ENCODE assay signal across 16 mouse cellular contexts in the genomic region with DNA sequence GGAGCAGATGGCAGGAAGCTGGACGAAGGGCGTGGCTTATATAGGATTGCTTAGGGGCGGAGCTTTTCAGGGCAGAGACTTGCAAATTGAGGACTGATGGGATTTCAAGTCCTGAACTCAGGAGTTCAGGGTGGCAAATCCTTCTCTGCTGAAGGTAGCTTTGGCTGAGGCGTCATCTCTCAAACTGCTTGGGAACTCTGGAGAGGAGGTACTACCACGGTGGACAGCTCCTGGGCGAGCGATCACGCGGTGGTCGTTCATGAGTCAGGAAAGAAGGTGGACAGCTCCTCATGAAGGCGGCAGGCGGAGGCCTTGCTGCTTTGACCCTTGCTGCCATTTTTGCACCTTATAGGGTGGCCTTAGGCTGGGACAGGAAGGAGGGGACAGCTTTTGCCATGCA. TPM values are rescaled to one million over a fixed set of nuclear protein-coding genes. Genes with fewer than 3 reads are reported as not detected.
DNase-seq lines count a peak whose midpoint lies in the region; ATAC-seq and TF ChIP-seq lines count a peak whose summit lies in the region.
"Had no signal": no experiment of that assay in that cellular context is flagged by ENCODE, and none has a peak within 500 bp of the region (broad histone marks: within the 10 kb centered on the region; RNA-seq: fewer than 3 reads in every experiment).

No protein-coding gene starts in this region.

- TF ChIP-seq CTCF in heart, adult 2 months (IDR thresholded peaks at IDR 0.05), result no peak

- no peak overlapping the region for H3K4me3 ChIP-seq in heart, adult 2 months
- H3K4me3 ChIP-seq in neural tube, embryonic 15.5 days (replicated peaks), result no peak overlapping the region
- H3K4me3 ChIP-seq in embryonic facial prominence, embryonic 11.5 days (ENCODE audit: low read depth, low read length), result no peak overlapping the region
- no peak overlapping the region for H3K4me3 ChIP-seq in forebrain, embryonic 16.5 days (replicated peaks; ENCODE audit: low read length)
- H3K4me3 ChIP-seq: gastrocnemius, adult 2 months; heart, embryonic 15.5 days; midbrain, embryonic 10.5 days; neural tube, embryonic 13.5 days had no signal

- H3K79me2 ChIP-seq in heart, adult 2 months (replicated peaks; ENCODE audit: control insufficient read depth, insufficient read depth, low read length), result no peaks in the 10 kb centered on the region

- H3K27ac ChIP-seq in heart, adult 2 months, result no peak overlapping the region
- H3K27ac ChIP-seq in neural tube, embryonic 15.5 days (replicated peaks), result no peak overlapping the region
- H3K27ac ChIP-seq in embryonic facial prominence, embryonic 11.5 days (replicated peaks; ENCODE audit: low read depth, low read length), result no peak overlapping the region
- H3K27ac ChIP-seq in forebrain, embryonic 16.5 days (ENCODE audit: low read length), result no peak overlapping the region
- H3K27ac ChIP-seq: gastrocnemius, adult 2 months; heart, embryonic 15.5 days; midbrain, embryonic 10.5 days; neural tube, embryonic 13.5 days had no signal

- no peak for TF ChIP-seq EP300 in heart, adult 2 months (IDR thresholded peaks at IDR 0.05; ENCODE audit: insufficient read depth, low read depth, low read length)

- no peaks in the 10 kb centered on the region for H3K9me3 ChIP-seq in neural tube, embryonic 15.5 days (replicated peaks)
- H3K9me3 ChIP-seq in embryonic facial prominence, embryonic 11.5 days (replicated peaks; ENCODE audit: control insufficient read depth, low read length), result no peaks in the 10 kb centered on the region
- no peaks in the 10 kb centered on the region for H3K9me3 ChIP-seq in forebrain, embryonic 16.5 days (ENCODE audit: control insufficient read depth, low read length)
- H3K9me3 ChIP-seq: heart, embryonic 15.5 days; midbrain, embryonic 10.5 days; neural tube, embryonic 13.5 days had no signal

- H3K4me2 ChIP-seq in neural tube, embryonic 15.5 days, result no peak overlapping the region
- H3K4me2 ChIP-seq in embryonic facial prominence, embryonic 11.5 days (ENCODE audit: low read depth, low read length), result no peak overlapping the region
- no peak overlapping the region for H3K4me2 ChIP-seq in forebrain, embryonic 16.5 days (ENCODE audit: low read length)
- H3K4me2 ChIP-seq: heart, embryonic 15.5 days; liver, embryonic 11.5 days; neural tube, embryonic 13.5 days had no signal

- WGBS in heart, adult 2 months, result 15% methylated on average over 12 of the region's 12 CpGs
- 43% methylated on average over 12 of the region's 12 CpGs for WGBS in neural tube, embryonic 15.5 days
- 21% methylated on average over 12 of the region's 12 CpGs for WGBS in embryonic facial prominence, embryonic 11.5 days
- 40% methylated on average over 12 of the region's 12 CpGs for WGBS in forebrain, embryonic 16.5 days

- no peak for ATAC-seq in neural tube, embryonic 15.5 days (ENCODE audit: low FRiP score)
- ATAC-seq in embryonic facial prominence, embryonic 11.5 days (replicated peaks; ENCODE audit: insufficient number of reproducible peaks, low FRiP score, low TSS enrichment, low read depth), result no peak; the same call in 1 of the 2 replicates
- no peak for ATAC-seq in forebrain, embryonic 16.5 days

- peak; percentile 77 for DNase-seq in heart, adult 11 months
- DNase-seq in heart, adult 2 months, result no peak
- peak; percentile 30 for DNase-seq in neural tube, embryonic 10.5 days (ENCODE audit: extremely low spot score, low spot score)
- DNase-seq in embryonic facial prominence, embryonic 11.5 days (ENCODE audit: low spot score), result peak; percentile 58
- DNase-seq in yolk sac, embryonic 10.5 days (ENCODE audit: low spot score), result peak; percentile 61
- DNase-seq in cerebellum, adult 11 months, result no peak
- DNase-seq: cerebellum, postnatal 14 days; gastrocnemius, adult 2 months; kidney, adult 18-20 months; right cerebral cortex, postnatal 14 days had no signal

- intact Hi-C loops in heart, adult 2 months (cut with DNase I), result no loop called here

- no peaks in the 10 kb centered on the region for H3K27me3 ChIP-seq in heart, adult 2 months (ENCODE audit: control insufficient read depth, insufficient read depth, low read length)
- 0 out of 2 replicates have a peak, but pooled peaks cover 4% of the 10 kb centered on the region for H3K27me3 ChIP-seq in neural tube, embryonic 15.5 days (replicated peaks)
- H3K27me3 ChIP-seq in embryonic facial prominence, embryonic 11.5 days (ENCODE audit: control insufficient read depth, insufficient read depth, low read length), result no peaks in the 10 kb centered on the region
- no peaks in the 10 kb centered on the region for H3K27me3 ChIP-seq in forebrain, embryonic 16.5 days (replicated peaks; ENCODE audit: control insufficient read depth, insufficient read depth, low read length)
- H3K27me3 ChIP-seq: neural tube, embryonic 13.5 days had no signal

- H3K9ac ChIP-seq in heart, adult 2 months (ENCODE audit: low read depth, low read length), result no peak overlapping the region
- no peak overlapping the region for H3K9ac ChIP-seq in neural tube, embryonic 15.5 days (replicated peaks)
- no peak overlapping the region for H3K9ac ChIP-seq in embryonic facial prominence, embryonic 11.5 days (replicated peaks; ENCODE audit: low read length)
- H3K9ac ChIP-seq in forebrain, embryonic 16.5 days (replicated peaks; ENCODE audit: low read depth, low read length), result no peak overlapping the region
- H3K9ac ChIP-seq: heart, embryonic 15.5 days; neural tube, embryonic 13.5 days had no signal

- peaks cover 2% of the 10 kb centered on the region; the same call in 1 of the 2 replicates for H3K4me1 ChIP-seq in heart, adult 2 months (ENCODE audit: control insufficient read depth, insufficient read depth, low read length)
- no peaks in the 10 kb centered on the region for H3K4me1 ChIP-seq in neural tube, embryonic 15.5 days
- no peaks in the 10 kb centered on the region for H3K4me1 ChIP-seq in embryonic facial prominence, embryonic 11.5 days (ENCODE audit: control insufficient read depth, insufficient read depth, low read length)
- H3K4me1 ChIP-seq in forebrain, embryonic 16.5 days (replicated peaks; ENCODE audit: control insufficient read depth, insufficient read depth, low read length), result no peaks in the 10 kb centered on the region
- H3K4me1 ChIP-seq: heart, embryonic 15.5 days; neural tube, embryonic 13.5 days had no signal

- TF ChIP-seq POLR2A in heart, adult 2 months (IDR thresholded peaks at IDR 0.05; ENCODE audit: insufficient read depth, low read depth, low read length), result no peak

- H3K36me3 ChIP-seq in heart, adult 2 months (ENCODE audit: control insufficient read depth, insufficient read depth, low read length), result no peaks in the 10 kb centered on the region
- no peaks in the 10 kb centered on the region for H3K36me3 ChIP-seq in neural tube, embryonic 15.5 days
- H3K36me3 ChIP-seq in embryonic facial prominence, embryonic 11.5 days (replicated peaks; ENCODE audit: control insufficient read depth, insufficient read depth, low read depth, low read length), result no peaks in the 10 kb centered on the region
- no peaks in the 10 kb centered on the region for H3K36me3 ChIP-seq in forebrain, embryonic 16.5 days (ENCODE audit: control insufficient read depth, insufficient read depth)
- H3K36me3 ChIP-seq: heart, embryonic 15.5 days; midbrain, embryonic 10.5 days; neural tube, embryonic 13.5 days had no signal

RNA-seq across cellular contexts. Expression of a gene that starts 20.2 kb away (rescaled TPM):
- under 1 TPM in 1 of 2 experiments, not detected in 1; 0.18 TPM for total RNA-seq in heart, adult 2 months (2021)
- polyA plus RNA-seq in heart, adult 2 months (2012; rRNA removed), result not detected in 2 replicates
- 0.29 TPM in 1 of 2 replicates, not detected in the other for polyA plus RNA-seq in neural tube, embryonic 15.5 days (2015; fragmentation: Nextera tagmentation; extraction: Ambion mirVana)
- polyA plus RNA-seq in embryonic facial prominence, embryonic 11.5 days (2014; fragmentation: Nextera tagmentation; extraction: Ambion mirVana), result 0.56 TPM in 2 replicates
- 0.18 TPM in 1 of 2 replicates, not detected in the other for polyA plus RNA-seq in forebrain, embryonic 16.5 days (2015; fragmentation: Nextera tagmentation; extraction: Ambion mirVana)
- total RNA-seq: gastrocnemius, adult 2 months had no signal

Comparison
In these comparisons a context has a peak if more than half of its experiments do, and no peak if none do; other contexts are left out.
1. DNase-seq: peak in heart, adult 11 months (single experiment), neural tube, embryonic 10.5 days (single experiment), embryonic facial prominence, embryonic 11.5 days (single experiment) and yolk sac, embryonic 10.5 days (single experiment); none in heart, adult 2 months (0 of 2) and cerebellum, adult 11 months (single experiment).